Mouse (Mus musculus) ES-CJ7 (cell line): ENCODE measurements around the gene Igfbp1.

Source experiments
- DNase-seq: peaks from one replicate; pipeline ENCODE4 v3.0.0; 2011; ENCODE audit warnings: low read depth, low spot score

Igfbp1 gene

GRCm38 (mm10) chr11:7197491-7197941 lies at the start of gene Igfbp1:
Gene Igfbp1 (plus strand): TSS chr11:7197782.
- DNase-seq, result no peak

GRCm38 (mm10) chr11:7147945-7148344 lies 49.6 kb upstream of the Igfbp1 start:
- DNase-seq, result no peak

GRCm38 (mm10) chr11:7149471-7149870 lies 48.1 kb upstream of the Igfbp1 start:
- DNase-seq, result no peak

GRCm38 (mm10) chr11:7150511-7150910 lies 47.1 kb upstream of the Igfbp1 start:
- DNase-seq, result no peak

GRCm38 (mm10) chr11:7152371-7152770 lies 45.2 kb upstream of the Igfbp1 start:
- no peak for DNase-seq

- DNase-seq, result no peak
These were observed 44.5 kb upstream of the Igfbp1 start for GRCm38 (mm10) chr11:7153081-7153480.

- DNase-seq, result no peak
These were observed 41.2 kb upstream of the Igfbp1 start for GRCm38 (mm10) chr11:7156427-7156826.

- no peak for DNase-seq
These were observed 39.4 kb upstream of the Igfbp1 start for GRCm38 (mm10) chr11:7158196-7158595.

GRCm38 (mm10) chr11:7160146-7160545 lies 37.4 kb upstream of the Igfbp1 start:
- no peak for DNase-seq

GRCm38 (mm10) chr11:7160637-7161101 lies 36.9 kb upstream of the Igfbp1 start:
- no peak for DNase-seq

GRCm38 (mm10) chr11:7161502-7162174 lies 35.9 kb upstream of the Igfbp1 start:
- peak; percentile 82 for DNase-seq

GRCm38 (mm10) chr11:7164416-7164815 lies 33.2 kb upstream of the Igfbp1 start:
- DNase-seq, result no peak

GRCm38 (mm10) chr11:7169645-7170044 lies 27.9 kb upstream of the Igfbp1 start:
- no peak for DNase-seq

GRCm38 (mm10) chr11:7173664-7174063 lies 23.9 kb upstream of the Igfbp1 start:
- no peak for DNase-seq

- no peak for DNase-seq
These were observed 18.9 kb upstream of the Igfbp1 start for GRCm38 (mm10) chr11:7178724-7179123.

GRCm38 (mm10) chr11:7179276-7179675 lies 18.3 kb upstream of the Igfbp1 start:
- no peak for DNase-seq

GRCm38 (mm10) chr11:7182409-7183042 lies 15.1 kb upstream of the Igfbp1 start:
- DNase-seq, result no peak

GRCm38 (mm10) chr11:7184420-7184819 lies 13.2 kb upstream of the Igfbp1 start:
- no peak for DNase-seq

- no peak for DNase-seq
These were observed 10.1 kb upstream of the Igfbp1 start for GRCm38 (mm10) chr11:7187472-7187871.

GRCm38 (mm10) chr11:7188469-7188868 lies 9.1 kb upstream of the Igfbp1 start, which contains the start of gene Gm11985:
Gene Gm11985 (minus strand): TSS chr11:7188569.
- no peak for DNase-seq

- no peak for DNase-seq
These were observed 4.9 kb upstream of the Igfbp1 start for GRCm38 (mm10) chr11:7192710-7193109.

- DNase-seq, result no peak
These were observed 4.4 kb upstream of the Igfbp1 start for GRCm38 (mm10) chr11:7193134-7193533.
